In the genomic region with DNA sequence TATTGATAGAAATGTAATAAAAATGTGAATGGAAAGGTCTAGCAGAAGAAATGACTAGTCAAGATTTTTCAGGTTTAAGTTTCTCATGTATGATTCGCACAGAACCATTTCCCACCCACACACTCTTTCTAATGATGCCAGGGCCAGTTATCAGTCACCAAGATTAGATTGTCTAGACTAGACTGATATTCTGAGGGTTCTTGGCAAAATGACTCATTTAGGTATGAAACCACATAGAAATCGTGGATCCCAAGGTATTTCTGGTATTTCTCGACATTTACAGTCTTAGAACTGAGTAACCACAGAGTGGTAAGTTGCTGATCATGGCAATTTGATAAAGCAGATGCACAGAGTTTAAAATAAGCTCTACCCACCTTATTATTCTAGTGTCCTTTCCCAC, we compare ENCODE assay signal across 14 mouse cellular contexts.
"Had no signal": no experiment of that assay in that cellular context is flagged by ENCODE, and none has a peak within 500 bp of the region (broad histone marks: within the 10 kb centered on the region; RNA-seq: fewer than 3 reads in every experiment).

No protein-coding gene starts in this region.

- H3K9me3 ChIP-seq: limb, embryonic 12.5 days; liver, embryonic 13.5 days; lung, embryonic 15.5 days; megakaryocyte, embryonic 14.5 days; midbrain, embryonic 12.5 days had no signal

- H3K4me3 ChIP-seq: limb, embryonic 12.5 days; liver, embryonic 13.5 days; lung, embryonic 15.5 days; megakaryocyte, embryonic 14.5 days; midbrain, embryonic 12.5 days had no signal

- H3K9ac ChIP-seq: limb, embryonic 12.5 days; liver, embryonic 13.5 days; liver, postnatal 0 days; lung, embryonic 15.5 days; midbrain, embryonic 12.5 days had no signal

- H3K27me3 ChIP-seq: limb, embryonic 12.5 days; liver, embryonic 13.5 days; lung, embryonic 15.5 days; megakaryocyte, embryonic 14.5 days; midbrain, embryonic 12.5 days had no signal

- H3K36me3 ChIP-seq: limb, embryonic 12.5 days; liver, embryonic 13.5 days; lung, embryonic 15.5 days; midbrain, embryonic 12.5 days had no signal

- H3K4me1 ChIP-seq: limb, embryonic 12.5 days; liver, embryonic 13.5 days; lung, embryonic 15.5 days; megakaryocyte, embryonic 14.5 days; midbrain, embryonic 12.5 days had no signal

- DNase-seq: kidney, postnatal 25 days; layer of hippocampus, adult 9-11 months; layer of hippocampus, postnatal 36 days; liver; liver, embryonic 13.5 days; liver, postnatal 0 days; lung, postnatal 14 days; right cerebral cortex, postnatal 25 days had no signal

- H3K27ac ChIP-seq: limb, embryonic 12.5 days; liver, embryonic 13.5 days; lung, embryonic 15.5 days; macrophage; midbrain, embryonic 12.5 days; stomach, postnatal 0 days had no signal

- ATAC-seq: liver, postnatal 0 days had no signal

- H3K4me2 ChIP-seq: limb, embryonic 12.5 days; liver, embryonic 13.5 days; lung, embryonic 15.5 days; midbrain, embryonic 12.5 days had no signal
